Mouse (Mus musculus): ENCODE results near the gene Fgfrl1. TPM values are rescaled to one million over a fixed set of nuclear protein-coding genes. Genes with fewer than 3 reads are reported as not detected.
"Not testable (repeated sequence)": the region's sequence is repeated elsewhere in the genome, so short reads cannot be mapped to it uniquely, and the experiment has no call there.

Gene Fgfrl1
- polyA plus RNA-seq, 1 experiment: 26.0 TPM

DNA sequence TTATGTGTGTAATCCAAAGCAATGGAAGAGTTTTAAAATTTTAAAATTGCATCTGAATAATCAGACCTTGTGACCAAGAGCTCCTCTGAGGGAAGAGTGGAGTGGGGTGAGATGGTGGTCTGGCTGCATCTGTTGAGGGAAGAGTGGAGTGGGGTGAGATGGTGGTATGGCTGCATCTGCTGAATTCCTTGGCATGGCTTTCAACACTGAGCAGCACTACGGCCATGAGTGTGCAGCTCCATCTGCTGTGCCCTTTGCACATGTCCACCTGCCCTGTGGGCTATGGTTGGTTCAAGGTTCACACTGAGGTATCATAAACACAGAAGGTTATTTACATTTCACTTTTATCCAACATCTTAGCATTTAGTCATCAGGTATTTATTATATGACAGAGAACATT is 35.2 kb downstream of the Fgfrl1 start:
- H3K27ac ChIP-seq (ENCODE audit: control insufficient read depth, insufficient read depth, low read length): no peak overlapping the region
- H3K4me3 ChIP-seq (ENCODE audit: control insufficient read depth, insufficient read depth, low read length): no peak overlapping the region
- 88% methylated on average over 1 of the region's 1 CpGs for WGBS
- H3K27me3 ChIP-seq (ENCODE audit: control insufficient read depth, insufficient read depth, low read length): no peaks in the 10 kb centered on the region
- no peaks in the 10 kb centered on the region for H3K4me1 ChIP-seq (replicated peaks; ENCODE audit: control insufficient read depth, insufficient read depth, low read length)
- no peak for TF ChIP-seq POLR2A (IDR thresholded peaks at IDR 0.05; ENCODE audit: control insufficient read depth, extremely low read depth, insufficient read depth, low read length, poor library complexity)
- TF ChIP-seq CTCF (IDR thresholded peaks at IDR 0.05; ENCODE audit: borderline replicate concordance, control insufficient read depth, extremely low read depth, insufficient read depth, low read length, poor library complexity): no peak
- no peak for DNase-seq
- H3K36me3 ChIP-seq (ENCODE audit: control insufficient read depth, insufficient read depth, low read length): no peaks in the 10 kb centered on the region

DNA sequence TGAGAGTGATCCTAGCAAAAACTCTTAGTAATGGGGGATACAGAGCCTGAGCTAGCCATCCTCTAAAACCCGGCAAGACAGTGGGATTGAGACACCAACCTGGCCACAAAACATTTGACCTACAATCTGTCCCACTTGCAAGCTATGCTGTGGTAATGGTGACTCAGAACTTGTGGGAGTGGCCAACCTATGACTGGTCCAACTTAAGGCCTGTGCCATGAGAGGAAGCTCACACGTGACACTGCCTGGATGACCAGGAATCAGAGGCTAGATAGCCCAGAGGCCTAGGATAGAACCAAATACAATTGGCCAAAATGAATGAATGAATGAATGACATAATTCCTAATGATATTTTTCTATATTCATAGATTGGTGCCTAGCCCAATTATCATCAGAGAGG is 49.7 kb downstream of the Fgfrl1 start:
- WGBS: 84% methylated on average over 2 of the region's 2 CpGs
- no peak overlapping the region for H3K27ac ChIP-seq (ENCODE audit: control insufficient read depth, insufficient read depth, low read length)
- no peaks in the 10 kb centered on the region for H3K36me3 ChIP-seq (ENCODE audit: control insufficient read depth, insufficient read depth, low read length)
- TF ChIP-seq POLR2A (IDR thresholded peaks at IDR 0.05; ENCODE audit: control insufficient read depth, extremely low read depth, insufficient read depth, low read length, poor library complexity): no peak
- TF ChIP-seq CTCF (IDR thresholded peaks at IDR 0.05; ENCODE audit: borderline replicate concordance, control insufficient read depth, extremely low read depth, insufficient read depth, low read length, poor library complexity): no peak
- H3K4me1 ChIP-seq (replicated peaks; ENCODE audit: control insufficient read depth, insufficient read depth, low read length): no peaks in the 10 kb centered on the region
- no peak overlapping the region for H3K4me3 ChIP-seq (ENCODE audit: control insufficient read depth, insufficient read depth, low read length)
- no peaks in the 10 kb centered on the region for H3K27me3 ChIP-seq (ENCODE audit: control insufficient read depth, insufficient read depth, low read length)
- DNase-seq: no peak

DNA sequence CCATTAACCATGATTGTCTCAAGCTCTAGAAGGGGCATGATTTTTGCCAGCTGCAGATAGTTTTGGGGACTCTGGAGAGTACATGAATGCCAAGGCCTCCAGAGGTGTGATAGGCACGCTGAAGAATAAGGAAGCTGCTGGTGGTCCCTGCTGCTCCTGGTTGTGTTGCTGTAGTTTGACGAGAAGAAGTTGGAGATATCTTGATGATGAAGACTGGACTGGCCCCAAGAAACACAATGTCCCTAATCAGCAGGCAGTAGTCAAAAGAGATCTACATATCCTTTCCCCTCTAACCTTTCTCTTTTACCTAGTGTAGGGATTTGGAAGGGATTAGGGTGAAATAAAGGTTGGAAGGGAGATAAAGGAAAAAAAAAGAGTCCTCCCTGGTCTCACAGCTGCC is 50.4 kb downstream of the Fgfrl1 start:
- Histone ChIP-seq H3K27me3 (ENCODE audit: control insufficient read depth, insufficient read depth, low read length) (no peaks in the 10 kb centered on the region), H3K27ac (ENCODE audit: control insufficient read depth, insufficient read depth, low read length) (no peak overlapping the region), H3K4me3 (ENCODE audit: control insufficient read depth, insufficient read depth, low read length) (no peak overlapping the region), H3K36me3 (ENCODE audit: control insufficient read depth, insufficient read depth, low read length) (no peaks in the 10 kb centered on the region), H3K4me1 (replicated peaks; ENCODE audit: control insufficient read depth, insufficient read depth, low read length) (no peaks in the 10 kb centered on the region)
- 78% methylated on average over 2 of the region's 2 CpGs for WGBS
- DNase-seq: no peak
- TF ChIP-seq POLR2A (IDR thresholded peaks at IDR 0.05; ENCODE audit: control insufficient read depth, extremely low read depth, insufficient read depth, low read length, poor library complexity): no peak
- no peak for TF ChIP-seq CTCF (IDR thresholded peaks at IDR 0.05; ENCODE audit: borderline replicate concordance, control insufficient read depth, extremely low read depth, insufficient read depth, low read length, poor library complexity)

DNA sequence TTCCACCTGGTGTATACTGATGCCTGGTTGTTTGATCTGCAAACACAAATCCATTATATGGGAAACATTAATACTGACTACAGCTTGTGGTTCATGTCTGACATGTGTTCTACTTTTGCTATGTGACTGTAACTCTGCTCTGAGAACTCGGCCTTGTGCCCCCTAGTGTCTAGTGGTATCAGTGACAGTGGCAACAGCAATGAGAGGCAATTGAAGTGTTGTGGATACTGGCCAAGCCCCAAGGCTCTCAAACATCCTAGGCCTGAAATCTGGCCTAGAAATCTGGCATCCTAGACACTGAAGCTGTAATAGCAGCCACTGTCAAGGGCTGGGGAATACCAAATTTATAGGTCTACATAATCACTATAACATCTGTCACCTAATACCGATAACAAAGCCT is 51.7 kb downstream of the Fgfrl1 start:
- no peak for TF ChIP-seq POLR2A (IDR thresholded peaks at IDR 0.05; ENCODE audit: control insufficient read depth, extremely low read depth, insufficient read depth, low read length, poor library complexity)
- TF ChIP-seq CTCF (IDR thresholded peaks at IDR 0.05; ENCODE audit: borderline replicate concordance, control insufficient read depth, extremely low read depth, insufficient read depth, low read length, poor library complexity): no peak
- no peak overlapping the region for H3K4me3 ChIP-seq (ENCODE audit: control insufficient read depth, insufficient read depth, low read length)
- DNase-seq: no peak
- 61% methylated on average over 2 of the region's 2 CpGs for WGBS
- H3K27me3 ChIP-seq (ENCODE audit: control insufficient read depth, insufficient read depth, low read length): no peaks in the 10 kb centered on the region
- H3K27ac ChIP-seq (ENCODE audit: control insufficient read depth, insufficient read depth, low read length): no peak overlapping the region
- no peaks in the 10 kb centered on the region for H3K4me1 ChIP-seq (replicated peaks; ENCODE audit: control insufficient read depth, insufficient read depth, low read length)
- no peaks in the 10 kb centered on the region for H3K36me3 ChIP-seq (ENCODE audit: control insufficient read depth, insufficient read depth, low read length)

DNA sequence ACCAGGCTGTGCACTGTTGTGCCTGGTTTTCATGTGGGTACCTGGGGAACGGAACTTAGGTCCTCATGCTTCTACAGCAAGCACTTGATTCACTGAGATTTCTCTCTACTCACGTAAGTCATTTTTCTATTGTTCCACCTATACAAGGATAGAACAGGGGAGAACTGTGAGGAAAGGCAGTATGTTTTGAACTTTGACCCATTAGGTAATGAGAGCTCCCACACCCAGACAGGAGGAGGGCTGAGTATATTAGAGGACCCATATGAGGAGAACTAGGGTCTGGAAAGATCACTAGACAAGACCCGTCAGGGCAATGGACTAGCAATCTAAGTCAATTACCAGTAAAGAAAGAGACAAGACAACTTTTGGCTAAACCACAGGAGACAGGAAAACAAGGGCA is 52.4 kb downstream of the Fgfrl1 start:
- Histone ChIP-seq H3K36me3 (ENCODE audit: control insufficient read depth, insufficient read depth, low read length) (no peaks in the 10 kb centered on the region), H3K4me3 (ENCODE audit: control insufficient read depth, insufficient read depth, low read length) (no peak overlapping the region), H3K27ac (ENCODE audit: control insufficient read depth, insufficient read depth, low read length) (no peak overlapping the region), H3K4me1 (replicated peaks; ENCODE audit: control insufficient read depth, insufficient read depth, low read length) (no peaks in the 10 kb centered on the region), H3K27me3 (ENCODE audit: control insufficient read depth, insufficient read depth, low read length) (no peaks in the 10 kb centered on the region)
- TF ChIP-seq CTCF (IDR thresholded peaks at IDR 0.05; ENCODE audit: borderline replicate concordance, control insufficient read depth, extremely low read depth, insufficient read depth, low read length, poor library complexity) (no peak), POLR2A (IDR thresholded peaks at IDR 0.05; ENCODE audit: control insufficient read depth, extremely low read depth, insufficient read depth, low read length, poor library complexity) (no peak)
- WGBS: 88% methylated on average over 3 of the region's 3 CpGs
- DNase-seq: no peak

DNA sequence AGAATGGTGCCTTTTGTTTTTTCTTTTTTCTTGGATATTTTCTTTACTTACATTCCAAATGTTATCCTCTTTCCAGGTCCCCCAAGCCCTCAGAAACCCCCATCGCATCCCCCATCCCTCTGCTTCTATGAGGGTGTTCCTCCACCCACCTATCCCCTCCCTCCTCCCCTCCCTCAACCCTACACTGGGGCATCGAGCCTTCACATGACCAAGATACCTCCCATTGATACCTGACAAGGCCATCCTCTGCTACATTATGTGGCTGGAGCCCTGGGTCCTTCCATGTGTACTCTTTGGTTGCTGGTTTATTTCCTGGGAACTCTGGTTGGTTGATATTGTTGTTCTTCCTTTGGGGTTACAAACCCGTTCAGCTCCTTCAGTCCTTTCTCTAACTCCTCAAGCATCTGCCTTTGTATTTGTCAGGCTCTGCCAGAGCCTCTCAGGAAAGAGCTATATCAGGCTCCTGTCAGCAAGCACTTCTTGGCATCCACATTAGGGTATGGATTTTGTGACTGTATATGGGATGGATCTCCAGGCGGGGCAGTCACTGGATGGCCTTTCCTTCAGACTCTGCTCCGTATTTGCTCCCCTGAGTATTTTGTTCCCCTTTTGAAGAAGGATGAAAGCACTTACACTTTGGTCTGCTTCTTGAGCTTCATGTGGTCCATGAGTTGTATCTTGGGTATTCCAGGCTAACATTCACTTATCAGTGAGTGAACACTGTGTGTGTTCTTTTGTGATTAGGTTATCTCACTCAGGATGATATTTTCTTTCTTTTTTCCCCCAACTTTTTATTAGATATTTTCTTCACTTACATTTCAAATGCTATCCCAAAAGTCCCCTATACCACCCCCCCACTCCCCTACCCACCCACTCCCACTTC is 58.4 kb downstream of the Fgfrl1 start:
- Histone ChIP-seq H3K36me3 (ENCODE audit: control insufficient read depth, insufficient read depth, low read length) (no peaks in the 10 kb centered on the region), H3K27ac (ENCODE audit: control insufficient read depth, insufficient read depth, low read length) (no peak overlapping the region), H3K4me3 (ENCODE audit: control insufficient read depth, insufficient read depth, low read length) (no peak overlapping the region), H3K27me3 (ENCODE audit: control insufficient read depth, insufficient read depth, low read length) (no peaks in the 10 kb centered on the region), H3K4me1 (replicated peaks; ENCODE audit: control insufficient read depth, insufficient read depth, low read length) (no peaks in the 10 kb centered on the region)
- 79% methylated on average over 5 of the region's 5 CpGs for WGBS
- TF ChIP-seq POLR2A (IDR thresholded peaks at IDR 0.05; ENCODE audit: control insufficient read depth, extremely low read depth, insufficient read depth, low read length, poor library complexity) (no peak), CTCF (IDR thresholded peaks at IDR 0.05; ENCODE audit: borderline replicate concordance, control insufficient read depth, extremely low read depth, insufficient read depth, low read length, poor library complexity) (no peak)
- no peak for DNase-seq

DNA sequence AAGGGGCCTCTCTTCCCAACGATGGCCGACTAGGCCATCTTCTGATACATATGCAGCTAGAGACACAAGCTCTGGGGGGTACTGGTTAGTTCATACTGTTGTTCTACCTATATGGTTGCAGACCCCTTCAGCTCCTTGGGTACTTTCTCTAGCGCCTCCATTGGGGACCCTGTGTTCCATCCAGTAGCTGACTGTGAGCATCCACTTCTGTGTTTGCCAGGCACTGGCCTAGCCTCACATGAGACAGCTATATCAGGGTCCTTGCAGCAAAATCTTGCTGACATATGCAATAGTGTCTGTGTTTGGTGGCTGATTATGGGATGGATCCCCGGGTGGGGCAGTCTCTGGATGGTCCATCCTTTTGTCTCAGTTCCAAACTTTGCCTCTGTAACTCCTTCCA is 59.1 kb downstream of the Fgfrl1 start:
- not testable (repeated sequence) for H3K36me3 ChIP-seq (ENCODE audit: control insufficient read depth, insufficient read depth, low read length); H3K4me1 ChIP-seq (replicated peaks; ENCODE audit: control insufficient read depth, insufficient read depth, low read length); H3K27me3 ChIP-seq (ENCODE audit: control insufficient read depth, insufficient read depth, low read length); H3K27ac ChIP-seq (ENCODE audit: control insufficient read depth, insufficient read depth, low read length); DNase-seq; H3K4me3 ChIP-seq (ENCODE audit: control insufficient read depth, insufficient read depth, low read length)
- 87% methylated on average over 4 of the region's 4 CpGs for WGBS

Other genes starting within 250 kb of the Fgfrl1 start
- 2.4 and 3.8 TPM in 2 replicates for gene Mfsd7a, start 243.5 kb upstream of the Fgfrl1 start, polyA plus RNA-seq (2012; rRNA removed)
- 17.1 and 19.8 TPM in 2 replicates for gene Pcgf3, start 231.2 kb upstream of the Fgfrl1 start, polyA plus RNA-seq (2012; rRNA removed)
- gene Cplx1, start 142.4 kb upstream of the Fgfrl1 start, polyA plus RNA-seq (2012; rRNA removed): 0.27 and 0.29 TPM in 2 replicates
- gene Gak, start 62.6 kb upstream of the Fgfrl1 start, polyA plus RNA-seq (2012; rRNA removed): 158 and 164 TPM in 2 replicates
- 73.3 and 77.3 TPM in 2 replicates for gene Tmem175, start 62.6 kb upstream of the Fgfrl1 start, polyA plus RNA-seq (2012; rRNA removed)
- gene Idua, start 32.1 kb upstream of the Fgfrl1 start, polyA plus RNA-seq (2012; rRNA removed): 34.6 and 35.4 TPM in 2 replicates
- 39.5 and 45.0 TPM in 2 replicates for gene Dgkq, start 22.7 kb upstream of the Fgfrl1 start, polyA plus RNA-seq (2012; rRNA removed)
- gene Slc26a1, start 16.8 kb upstream of the Fgfrl1 start, polyA plus RNA-seq (2012; rRNA removed): 0.44 and 0.87 TPM in 2 replicates
- 0.08 TPM in 1 of 2 replicates, not detected in the other for gene Rnf212, start 82.6 kb downstream of the Fgfrl1 start, polyA plus RNA-seq (2012; rRNA removed)
- gene Tmed11, start 103.0 kb downstream of the Fgfrl1 start, polyA plus RNA-seq (2012; rRNA removed): not detected in 2 replicates
- not detected in 2 replicates for gene Vmn2r8, start 116.5 kb downstream of the Fgfrl1 start, polyA plus RNA-seq (2012; rRNA removed)
- gene Vmn2r9, start 160.2 kb downstream of the Fgfrl1 start, polyA plus RNA-seq (2012; rRNA removed): not detected in 2 replicates

All from thymus, adult 2 months (tissue).